Mouse (Mus musculus) megakaryocyte, adult 5-6 weeks (primary cell): Measurements from ENCODE around the gene Tdpoz2. TPM values are rescaled to one million over a fixed set of nuclear protein-coding genes. Genes with fewer than 3 reads are reported as not detected.
"Not testable (repeated sequence)": the region's sequence is repeated elsewhere in the genome, so short reads cannot be mapped to it uniquely, and the experiment has no call there.

ENCODE experiments used
- ATAC-seq: 2 replicates; pipeline ENCODE4 v1.8.0; 2016; ENCODE audit warnings: mild to moderate bottlenecking, inconsistent platforms; ENCODE audit not compliant: poor library complexity, severe bottlenecking
- total RNA-seq, 2 experiments: library from RNA; stranded (forward) in 1 of 2; stranded (reverse) in 1 of 2; fragments of 153-499, 151-499 nt in 1 of 2; fragments of 221-1000, 200-1000 nt in 1 of 2; gene quantifications; 2 replicates each; pipeline versions ENCODE4 v1.2.3 to v1.2.4; 2015 to 2017

The Tdpoz2 gene
- total RNA-seq (2015), result not detected in 2 replicates
- total RNA-seq (2017), result not detected in 2 replicates

GRCm38 (mm10) chr3:93652586-93652985, at the start of gene Tdpoz2:
Gene Tdpoz2 (minus strand): TSS chr3:93652686.
- ATAC-seq, result no peak

GRCm38 (mm10) chr3:93692970-93693369, 40.5 kb upstream of the Tdpoz2 start, which contains the start of gene Gm37596:
Gene Gm37596 (minus strand): TSS chr3:93693070.
- not testable (repeated sequence) for ATAC-seq

GRCm38 (mm10) chr3:93676210-93676609, 23.7 kb upstream of the Tdpoz2 start, which contains the start of gene Tdpoz1:
Gene Tdpoz1 (minus strand): TSS chr3:93676310.
- ATAC-seq, result not testable (repeated sequence)

- ATAC-seq, result not testable (repeated sequence)
These were observed 18.5 kb upstream of the Tdpoz2 start for GRCm38 (mm10) chr3:93670805-93671503.

DNA sequence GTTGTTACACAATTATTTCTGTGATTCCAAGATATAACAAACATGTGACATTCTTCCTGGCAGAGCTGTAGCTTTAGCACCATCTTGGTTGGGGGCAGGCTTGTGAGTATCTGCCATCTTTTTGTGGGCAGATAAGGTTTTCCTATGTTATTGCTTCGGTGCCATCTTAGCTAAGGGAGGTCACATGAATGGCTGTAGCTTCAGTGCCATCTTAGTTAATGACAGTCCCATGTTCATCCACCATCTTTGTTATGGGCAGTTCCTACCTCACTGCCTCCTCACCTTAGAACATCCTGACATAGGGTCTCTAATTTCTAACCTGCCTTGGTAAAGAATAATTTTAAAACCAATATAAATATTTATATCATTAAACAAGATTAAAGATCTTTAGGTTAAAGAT, 1.8 kb upstream of the Tdpoz2 start:
- no peak for ATAC-seq

- ATAC-seq, result not testable (repeated sequence)
These were observed 21.4 kb downstream of the Tdpoz2 start for GRCm38 (mm10) chr3:93630917-93631714.

DNA sequence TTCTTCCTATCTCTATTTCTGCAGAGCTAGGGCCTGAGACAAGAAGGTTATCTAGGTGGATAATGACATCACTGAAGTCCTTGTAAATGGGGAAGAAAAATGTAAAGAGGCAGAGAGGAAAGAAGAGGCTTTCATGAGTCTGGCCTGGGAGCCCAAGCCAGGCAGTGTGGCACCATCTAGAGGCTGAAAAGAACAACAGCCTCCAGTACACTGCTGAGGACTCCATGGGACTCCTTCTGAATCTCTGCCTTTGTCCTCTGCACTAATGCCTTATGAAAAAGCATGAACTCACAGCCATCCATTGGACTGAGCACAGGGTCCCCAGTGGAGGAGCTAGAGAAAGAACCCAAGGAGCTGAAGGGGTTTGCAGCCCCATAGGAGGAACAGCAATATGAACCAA, 43.5 kb downstream of the Tdpoz2 start:
- peak; percentile 90 for ATAC-seq

GRCm38 (mm10) chr3:93601903-93602302, 50.6 kb downstream of the Tdpoz2 start:
- ATAC-seq, result no peak

Other genes with a start within 250 kb of the Tdpoz2 start
- 0.34 and 0.89 TPM in 2 replicates for gene Tchh, start 210.4 kb downstream of the Tdpoz2 start, total RNA-seq (2015)
- 0.57 and 0.77 TPM in 2 replicates for gene Tchh, start 210.4 kb downstream of the Tdpoz2 start, total RNA-seq (2017)
- not detected in 2 replicates for gene Tchhl1, start 183.9 kb downstream of the Tdpoz2 start, total RNA-seq (2015)
- gene Tchhl1, start 183.9 kb downstream of the Tdpoz2 start, total RNA-seq (2017), result not detected in 2 replicates
- 3,100 and 3,549 TPM in 2 replicates for gene S100a11, start 132.2 kb downstream of the Tdpoz2 start, total RNA-seq (2015)
- 217 and 333 TPM in 2 replicates for gene S100a11, start 132.2 kb downstream of the Tdpoz2 start, total RNA-seq (2017)
- gene S100a10, start 97.6 kb downstream of the Tdpoz2 start, total RNA-seq (2015), result 967 and 993 TPM in 2 replicates
- gene S100a10, start 97.6 kb downstream of the Tdpoz2 start, total RNA-seq (2017), result 1,318 and 1,661 TPM in 2 replicates
- not detected in 2 replicates for gene Tdpoz1, start 23.6 kb upstream of the Tdpoz2 start, total RNA-seq (2015)
- gene Tdpoz1, start 23.6 kb upstream of the Tdpoz2 start, total RNA-seq (2017), result not detected in 2 replicates
- not detected in 2 replicates for gene Gm37596, start 40.4 kb upstream of the Tdpoz2 start, total RNA-seq (2015)
- not detected in 2 replicates for gene Gm37596, start 40.4 kb upstream of the Tdpoz2 start, total RNA-seq (2017)
- not detected in 2 replicates for gene Gm5773, start 120.3 kb upstream of the Tdpoz2 start, total RNA-seq (2015)
- not detected in 2 replicates for gene Gm5773, start 120.3 kb upstream of the Tdpoz2 start, total RNA-seq (2017)
- gene Tdpoz4, start 143.7 kb upstream of the Tdpoz2 start, total RNA-seq (2015), result not detected in 2 replicates
- not detected in 2 replicates for gene Tdpoz4, start 143.7 kb upstream of the Tdpoz2 start, total RNA-seq (2017)
- not detected in 2 replicates for gene Tdpoz3, start 173.3 kb upstream of the Tdpoz2 start, total RNA-seq (2015)
- gene Tdpoz3, start 173.3 kb upstream of the Tdpoz2 start, total RNA-seq (2017), result not detected in 2 replicates